Mouse (Mus musculus) embryo, embryonic 11.5 days (tissue): ENCODE results near the gene Esyt3.

Source experiments
- DNase-seq: peaks from one replicate; pipeline ENCODE4 v3.0.0-alpha.2; 2012; ENCODE audit warnings: low read depth, low spot score

The Esyt3 gene

DNA sequence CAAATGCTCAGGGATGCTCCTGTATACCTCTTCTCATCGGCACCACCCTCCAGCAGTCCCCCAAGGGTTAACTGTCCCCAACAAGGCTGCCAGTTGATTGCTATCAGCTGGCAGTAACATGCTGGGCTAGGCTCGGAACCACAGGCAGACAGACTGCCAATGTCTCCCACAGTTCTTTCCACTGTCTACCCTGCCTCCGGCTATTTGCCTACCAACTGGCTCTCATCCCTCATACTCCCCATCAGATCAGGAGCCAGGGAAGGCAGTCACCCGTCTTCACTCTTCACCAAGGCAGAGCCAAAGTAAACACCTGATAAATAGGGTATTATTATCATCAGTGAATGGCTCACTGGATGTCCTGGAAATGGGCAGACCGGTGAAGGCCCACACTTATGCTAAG lies 3.6 kb downstream of the Esyt3 start:
- no peak for DNase-seq

- no peak for DNase-seq
Observed at GRCm38 (mm10) chr9:99353390-99353789, 5.0 kb downstream of the Esyt3 start.

GRCm38 (mm10) chr9:99352964-99353363 lies 5.4 kb downstream of the Esyt3 start:
- no peak for DNase-seq

DNA sequence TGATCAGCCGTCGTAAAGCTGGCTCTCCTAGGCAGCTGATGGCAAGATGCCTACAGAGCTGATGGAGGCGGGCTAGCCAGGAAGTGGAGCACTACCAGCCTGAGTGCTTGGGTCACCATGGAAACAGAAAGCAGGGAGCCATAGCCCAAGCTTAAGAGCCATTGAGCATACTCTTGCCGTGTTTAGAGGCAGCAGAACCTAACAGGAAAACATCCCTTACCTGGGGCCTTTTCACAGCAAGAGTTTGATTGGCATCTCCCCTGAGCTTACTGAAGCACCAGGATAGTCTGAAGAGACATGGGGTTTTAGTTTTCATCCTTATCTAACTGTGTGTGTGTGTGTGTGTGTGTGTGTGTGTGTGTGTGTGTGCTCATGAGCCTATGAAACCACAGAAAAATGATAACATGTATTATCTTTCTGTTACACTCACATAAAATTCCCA lies 13.0 kb downstream of the Esyt3 start:
- no peak for DNase-seq

DNA sequence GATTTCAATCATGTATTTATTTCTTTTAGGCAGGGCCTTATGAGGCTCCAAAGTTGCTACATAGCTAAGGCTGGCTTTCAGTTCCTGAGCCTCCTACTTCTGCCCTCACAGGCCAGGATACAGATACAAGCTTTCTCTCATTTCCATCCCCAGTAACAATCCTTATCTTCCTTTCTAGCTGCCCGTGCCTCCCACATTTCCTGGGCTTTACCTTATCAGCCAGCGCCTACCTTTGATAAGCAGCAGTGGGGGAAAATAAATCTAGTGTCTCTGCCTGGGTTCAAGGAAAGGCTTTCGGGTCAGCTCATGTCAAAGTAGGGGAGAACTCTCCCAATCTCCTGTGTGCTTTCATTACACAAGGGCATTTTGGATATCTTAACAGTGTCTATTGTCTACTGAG lies 16.8 kb downstream of the Esyt3 start:
- no peak for DNase-seq

GRCm38 (mm10) chr9:99340126-99340525 lies 18.2 kb downstream of the Esyt3 start:
- DNase-seq = no peak

- no peak for DNase-seq
Observed at GRCm38 (mm10) chr9:99339182-99339581, 19.2 kb downstream of the Esyt3 start.

DNA sequence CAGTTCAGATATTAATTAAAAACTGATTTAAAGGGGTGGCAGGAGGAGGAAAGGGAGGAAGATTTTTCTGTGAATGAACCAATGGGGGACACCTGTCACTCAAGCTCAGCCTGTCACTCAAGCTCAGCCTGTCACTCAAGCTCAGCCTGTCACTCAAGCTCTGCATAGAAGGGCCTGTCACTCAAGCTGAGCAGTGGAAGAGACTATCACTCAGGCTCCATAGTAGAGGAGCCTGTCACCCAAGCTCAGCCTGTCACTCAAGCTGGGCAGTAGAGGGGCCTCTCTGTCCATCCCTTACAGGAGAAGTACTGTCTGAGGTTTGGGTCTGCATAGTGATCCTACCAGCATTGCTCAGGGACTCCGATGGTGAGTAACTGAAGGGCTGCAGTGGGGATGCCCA lies 20.1 kb downstream of the Esyt3 start:
- no peak for DNase-seq

GRCm38 (mm10) chr9:99336538-99336937 lies 21.8 kb downstream of the Esyt3 start:
- no peak for DNase-seq

- no peak for DNase-seq
Observed at GRCm38 (mm10) chr9:99326881-99327280, 31.5 kb downstream of the Esyt3 start.

DNA sequence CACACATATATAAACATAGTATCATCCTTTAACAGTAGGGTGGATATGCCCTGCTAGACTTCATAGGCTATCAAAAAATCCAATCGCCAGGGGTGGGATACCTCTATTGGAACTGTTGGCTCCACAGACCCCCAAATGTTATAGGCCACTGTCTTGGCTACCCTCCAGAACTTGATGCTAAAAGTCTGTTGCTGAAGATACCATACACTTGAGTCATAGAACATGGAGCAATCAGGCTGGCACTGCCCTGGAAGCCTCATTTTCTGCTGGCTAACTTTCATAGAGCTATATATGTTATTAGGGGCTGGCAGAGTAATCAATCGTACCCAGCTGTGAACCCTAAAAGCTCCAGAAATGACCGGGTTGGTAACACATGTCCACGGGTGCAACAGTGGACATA lies 32.4 kb downstream of the Esyt3 start:
- DNase-seq = no peak

DNA sequence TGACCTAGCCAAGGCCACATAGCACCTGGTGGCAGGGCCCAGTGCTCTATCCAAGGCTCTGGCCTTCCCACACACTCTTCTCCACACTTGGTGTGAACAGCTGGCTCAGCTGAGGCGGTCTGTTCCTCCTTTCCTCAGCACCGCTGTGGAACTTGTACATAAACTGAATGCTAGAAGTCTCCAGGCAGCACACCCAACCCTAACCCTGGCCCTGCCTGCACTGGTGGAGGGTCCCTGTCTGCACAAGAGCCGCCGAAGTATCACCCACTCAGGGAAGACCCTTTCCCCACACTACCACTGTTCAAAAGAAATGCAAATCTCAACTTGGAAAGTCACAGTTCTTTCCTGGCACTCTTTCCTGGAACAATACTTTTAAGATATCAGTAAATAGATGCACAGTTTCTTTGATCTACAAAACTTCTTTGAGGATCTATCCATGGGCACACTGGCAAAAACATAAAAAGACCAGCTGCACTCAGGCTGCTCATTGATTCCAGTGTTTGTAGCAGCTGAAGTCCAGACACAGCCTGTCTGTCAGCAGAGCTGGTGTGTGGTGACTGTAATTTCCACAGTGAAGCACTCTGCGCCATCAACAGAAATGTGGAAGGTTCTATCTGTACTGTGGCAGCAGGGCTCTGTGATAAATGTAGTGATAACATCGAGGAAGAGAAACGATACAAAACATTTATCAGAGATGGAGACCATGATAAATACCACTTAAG lies 33.0 kb downstream of the Esyt3 start:
- DNase-seq = no peak

DNA sequence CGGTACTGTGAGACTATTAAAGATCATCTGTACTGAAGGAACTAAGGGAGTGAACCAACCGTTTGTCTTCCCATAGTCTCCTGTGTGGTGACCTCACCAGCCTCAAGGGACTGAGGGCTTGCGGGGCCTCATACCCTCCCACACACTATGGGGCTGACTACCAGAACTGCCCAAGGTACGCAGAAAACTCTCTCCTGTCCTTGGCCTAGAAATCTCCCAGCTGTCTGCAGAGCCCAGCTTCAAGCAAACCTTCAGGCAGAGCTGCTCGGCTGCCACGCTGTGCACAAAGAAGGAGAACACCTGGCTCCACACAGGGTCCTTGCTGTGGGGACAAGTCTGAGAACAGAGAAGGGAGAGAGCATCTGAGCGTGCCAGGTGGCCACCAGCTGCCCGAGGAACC lies 38.4 kb downstream of the Esyt3 start:
- DNase-seq = no peak

DNA sequence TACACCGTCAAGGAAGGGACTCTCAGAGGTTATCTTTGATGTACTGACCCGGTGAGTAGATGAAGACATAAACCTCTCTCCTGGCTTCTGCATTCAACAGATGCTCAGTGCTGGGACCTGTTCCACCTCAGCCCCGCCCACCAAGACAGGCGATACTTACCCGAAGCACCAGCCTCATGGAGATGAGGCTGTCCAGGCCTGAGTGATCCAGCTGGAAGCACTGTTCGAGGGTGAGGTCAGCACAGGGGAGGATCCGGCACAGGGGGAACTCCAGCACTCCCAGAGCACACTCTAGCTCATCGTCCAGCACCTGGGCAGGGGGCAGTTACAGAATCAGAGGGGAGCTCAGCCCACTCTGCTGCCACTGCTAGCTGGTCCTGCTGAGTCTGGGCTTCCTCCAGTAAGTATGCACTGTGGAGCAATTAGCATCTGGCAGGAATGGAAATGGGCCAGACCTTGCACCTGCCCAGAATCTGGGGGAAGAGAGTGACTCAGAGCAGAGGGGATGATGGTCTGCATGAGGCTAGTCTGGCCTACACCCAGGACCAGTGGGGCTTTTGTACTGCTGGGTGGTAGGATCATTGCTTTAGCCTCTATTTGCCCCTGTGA lies 38.9 kb downstream of the Esyt3 start:
- DNase-seq = no peak

GRCm38 (mm10) chr9:99306226-99306625 lies 52.1 kb downstream of the Esyt3 start:
- DNase-seq = no peak

- DNase-seq = no peak
Observed at GRCm38 (mm10) chr9:99304296-99304695, 54.1 kb downstream of the Esyt3 start.
